Mouse (Mus musculus): ENCODE measurements around the gene Dpf1.

- TF ChIP-seq GATA1 (IDR thresholded peaks at IDR 0.05; ENCODE audit: low read length) (no peak), TAL1 (IDR thresholded peaks at IDR 0.05; ENCODE audit: low read length) (no peak)
Measured at GRCm38 (mm10) chr7:29345534-29345933, 41.8 kb downstream of the Dpf1 start.

Data from erythroblast, embryonic 14.5 days (primary cell).